Mouse (Mus musculus) ZHBTc4 (cell line): ENCODE data around the gene Clstn1.

Experiments used
- DNase-seq: peaks from one replicate; pipeline ENCODE4 v3.0.0-alpha.2; 2011; ENCODE audit warnings: low read depth, low spot score

Clstn1 gene

GRCm38 (mm10) chr4:149586044-149586782, at the start of gene Clstn1:
Gene Clstn1, plus strand, starts transcription at chr4:149586468.
- DNase-seq, result peak; percentile 85

- no peak for DNase-seq
Observed at GRCm38 (mm10) chr4:149539441-149539840, 46.8 kb upstream of the Clstn1 start.

GRCm38 (mm10) chr4:149541935-149542334, 44.3 kb upstream of the Clstn1 start:
- DNase-seq, result no peak

GRCm38 (mm10) chr4:149542431-149542830, 43.8 kb upstream of the Clstn1 start:
- no peak for DNase-seq

GRCm38 (mm10) chr4:149542927-149543553, 43.2 kb upstream of the Clstn1 start:
- DNase-seq, result peak; percentile 88

GRCm38 (mm10) chr4:149544892-149545291, 41.4 kb upstream of the Clstn1 start:
- DNase-seq, result no peak

GRCm38 (mm10) chr4:149546797-149547444, 39.3 kb upstream of the Clstn1 start:
- DNase-seq, result no peak

GRCm38 (mm10) chr4:149547523-149547922, 38.7 kb upstream of the Clstn1 start:
- DNase-seq, result no peak

- DNase-seq, result peak; percentile 88
Observed at GRCm38 (mm10) chr4:149549221-149549925, 36.9 kb upstream of the Clstn1 start.

- DNase-seq, result no peak
Observed at GRCm38 (mm10) chr4:149550866-149551265, 35.4 kb upstream of the Clstn1 start.

GRCm38 (mm10) chr4:149551696-149552095, 34.6 kb upstream of the Clstn1 start:
- no peak for DNase-seq

- DNase-seq, result no peak
Observed at GRCm38 (mm10) chr4:149553834-149554233, 32.4 kb upstream of the Clstn1 start.

- DNase-seq, result no peak
Observed at GRCm38 (mm10) chr4:149556111-149556510, 30.2 kb upstream of the Clstn1 start.

GRCm38 (mm10) chr4:149557905-149558304, 28.4 kb upstream of the Clstn1 start:
- no peak for DNase-seq

- no peak for DNase-seq
Observed at GRCm38 (mm10) chr4:149558389-149558788, 27.9 kb upstream of the Clstn1 start.

- no peak for DNase-seq
Observed at GRCm38 (mm10) chr4:149561392-149561791, 24.9 kb upstream of the Clstn1 start.

GRCm38 (mm10) chr4:149561986-149562904, 24.0 kb upstream of the Clstn1 start:
- DNase-seq, result no peak

- DNase-seq, result no peak
Observed at GRCm38 (mm10) chr4:149562905-149563347, 23.3 kb upstream of the Clstn1 start.

GRCm38 (mm10) chr4:149563941-149564361, 22.3 kb upstream of the Clstn1 start:
- DNase-seq, result no peak

GRCm38 (mm10) chr4:149564452-149565407, 21.5 kb upstream of the Clstn1 start:
- peak; percentile 54 for DNase-seq
